Mouse (Mus musculus) limb, embryonic 13.5 days (tissue): ENCODE data around the gene Uqcc1. TPM values are rescaled to one million over a fixed set of nuclear protein-coding genes. Genes with fewer than 3 reads are reported as not detected.
"Not testable (repeated sequence)": the region's sequence is repeated elsewhere in the genome, so short reads cannot be mapped to it uniquely, and the experiment has no call there.

Experiments
- ATAC-seq: fragments of 200-750 bp; cut with Nextera tagmentation; 2 replicates; pipeline ENCODE4 v1.8.0; 2017; ENCODE audit warnings: low read depth, moderate number of reproducible peaks, moderate TSS enrichment; ENCODE audit not compliant: low FRiP score
- H3K27ac ChIP-seq: fragments of 300-500 bp; sonication (generic); 2 replicates; pipeline ENCODE4 v1.5.1; 2015; ENCODE audit warnings: inconsistent platforms, mild to moderate bottlenecking, moderate library complexity
- H3K27me3 ChIP-seq: fragments of 300-500 bp; sonication (generic); 2 replicates; pipeline ENCODE4 v1.6.1; 2015; ENCODE audit warnings: mild to moderate bottlenecking, inconsistent platforms
- H3K36me3 ChIP-seq: fragments of 300-500 bp; sonication (generic); 2 replicates; pipeline ENCODE4 v1.6.1; 2015; ENCODE audit warnings: inconsistent platforms, mild to moderate bottlenecking, moderate library complexity
- H3K4me1 ChIP-seq: fragments of 300-500 bp; sonication (generic); 2 replicates; pipeline ENCODE4 v1.6.1; 2015; ENCODE audit warnings: inconsistent platforms
- H3K4me2 ChIP-seq: fragments of 300-500 bp; sonication (generic); replicated peaks from 2 replicates; pipeline ENCODE4 v1.6.1; 2015; ENCODE audit warnings: inconsistent platforms, mild to moderate bottlenecking, moderate library complexity
- H3K4me3 ChIP-seq: fragments of 300-500 bp; sonication (generic); 2 replicates; pipeline ENCODE4 v1.5.1; 2015; ENCODE audit warnings: moderate library complexity, mild to moderate bottlenecking, inconsistent platforms
- H3K9ac ChIP-seq: fragments of 300-500 bp; sonication (generic); 2 replicates; pipeline ENCODE4 v1.6.1; 2015; ENCODE audit warnings: mild to moderate bottlenecking, inconsistent platforms
- H3K9me3 ChIP-seq: fragments of 300-500 bp; sonication (generic); 2 replicates; pipeline ENCODE4 v1.6.1; 2016; ENCODE audit warnings: inconsistent platforms
- WGBS: fragments of 180-500 bp; shearing (Covaris S2); methylation state at CpG from one replicate; pipeline ENCODE4 v1.1.7; 2015; 5-methylcytosine and 5-hydroxymethylcytosine counted together
- polyA plus RNA-seq: library from polyadenylated mRNA; unstranded; fragments of >200 nt; fragmentation: Nextera tagmentation; extraction: Ambion mirVana; gene quantifications from 2 replicates; pipeline ENCODE4 v1.2.1, GENCODE M21; 2015

The Uqcc1 gene
- polyA plus RNA-seq, 1 experiment from 2014 or later, result 66.9 TPM

DNA sequence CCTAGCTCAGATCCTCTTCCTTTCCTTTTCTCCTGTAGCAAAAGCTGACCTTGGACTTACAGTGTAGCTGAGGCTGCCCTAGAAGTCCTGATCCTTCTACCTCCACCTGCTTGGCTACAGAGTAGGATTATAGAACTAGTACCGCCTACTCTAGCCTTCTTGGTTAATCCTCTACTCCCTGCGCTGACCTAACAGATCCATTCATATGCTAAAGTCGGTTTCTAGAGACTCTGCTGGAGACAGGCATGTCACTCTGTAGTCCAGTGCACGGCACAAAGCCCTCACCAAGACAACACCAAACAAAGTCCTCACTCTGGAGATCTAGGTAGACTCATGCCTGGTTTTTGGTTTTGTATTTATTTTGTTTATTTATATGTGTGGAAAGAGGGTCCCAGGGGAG lies 16.4 kb upstream of the Uqcc1 start:
- Histone ChIP-seq H3K4me1 (peaks cover 74% of the 10 kb centered on the region), H3K9me3 (no peaks in the 10 kb centered on the region), H3K9ac (no peak overlapping the region), H3K4me2 (peak overlapping the region; percentile 72), H3K27me3 (no peaks in the 10 kb centered on the region), H3K27ac (peak overlapping the region; percentile 75; the same call in 1 of the 2 replicates), H3K36me3 (peaks cover 4% of the 10 kb centered on the region; the same call in 1 of the 2 replicates), H3K4me3 (no peak overlapping the region)
- WGBS, result 32% methylated on average over 4 of the region's 4 CpGs
- ATAC-seq, result no peak

DNA sequence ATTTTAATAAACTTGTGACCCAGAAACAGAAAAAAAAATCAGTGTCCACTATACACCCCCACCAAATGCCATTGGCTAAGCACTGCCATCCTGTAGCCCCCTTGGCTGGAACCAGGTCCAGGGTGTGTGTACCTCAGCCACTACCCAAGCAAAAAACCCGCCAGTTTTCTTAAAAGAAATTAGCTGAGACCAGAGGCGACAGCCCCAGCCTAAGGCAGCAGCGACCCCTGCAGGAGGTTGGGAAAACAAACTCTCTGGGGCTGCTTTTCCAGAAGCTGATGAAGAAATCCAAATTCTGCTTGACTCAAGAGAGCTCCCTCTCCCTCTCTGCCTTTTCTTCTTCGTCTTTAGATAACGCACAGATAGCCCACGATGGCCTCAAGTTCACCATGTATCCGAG lies 16.0 kb upstream of the Uqcc1 start:
- peak overlapping the region; percentile 75; the same call in 1 of the 2 replicates for H3K27ac ChIP-seq
- no peak overlapping the region for H3K9ac ChIP-seq

DNA sequence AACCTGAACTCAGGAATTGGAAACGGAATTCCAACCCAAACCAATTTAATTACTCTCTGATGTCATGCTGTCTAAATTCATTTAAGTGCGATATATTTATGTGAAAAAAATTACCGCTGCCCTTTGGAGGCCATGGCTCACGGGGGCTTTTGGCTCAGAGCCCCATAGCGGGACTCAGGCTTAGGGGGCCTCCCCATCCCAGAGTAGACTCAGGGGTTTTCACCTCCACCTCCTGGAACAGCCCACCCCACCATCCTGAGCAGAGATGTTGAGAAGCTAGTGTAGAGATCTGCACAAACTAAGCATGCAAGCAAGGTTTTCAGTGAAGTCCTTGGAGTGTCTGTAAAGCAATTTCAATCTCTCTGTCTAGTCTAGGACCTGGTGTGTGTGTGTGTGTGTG lies 15.5 kb upstream of the Uqcc1 start:
- peak; percentile 57 for ATAC-seq
- H3K4me3 ChIP-seq, result peak overlapping the region; percentile 51
- H3K9me3 ChIP-seq, result no peaks in the 10 kb centered on the region
- 15% methylated on average over 5 of the region's 5 CpGs for WGBS
- peak overlapping the region; percentile 72 for H3K4me2 ChIP-seq
- peaks cover 81% of the 10 kb centered on the region for H3K4me1 ChIP-seq
- no peak overlapping the region for H3K9ac ChIP-seq
- H3K27me3 ChIP-seq, result no peaks in the 10 kb centered on the region
- H3K36me3 ChIP-seq, result peaks cover 12% of the 10 kb centered on the region; the same call in 1 of the 2 replicates
- peak overlapping the region; percentile 75; the same call in 1 of the 2 replicates for H3K27ac ChIP-seq

More for the DNA sequence above, 16.0 kb upstream of the Uqcc1 start:
- no peaks in the 10 kb centered on the region for H3K9me3 ChIP-seq
- H3K4me2 ChIP-seq, result peak overlapping the region; percentile 72
- peak; percentile 29; the same call in 1 of the 2 replicates for ATAC-seq
- H3K4me3 ChIP-seq, result no peak overlapping the region
- peaks cover 8% of the 10 kb centered on the region; the same call in 1 of the 2 replicates for H3K36me3 ChIP-seq
- 4% methylated on average over 7 of the region's 7 CpGs for WGBS
- H3K4me1 ChIP-seq, result peaks cover 78% of the 10 kb centered on the region
- no peaks in the 10 kb centered on the region for H3K27me3 ChIP-seq

DNA sequence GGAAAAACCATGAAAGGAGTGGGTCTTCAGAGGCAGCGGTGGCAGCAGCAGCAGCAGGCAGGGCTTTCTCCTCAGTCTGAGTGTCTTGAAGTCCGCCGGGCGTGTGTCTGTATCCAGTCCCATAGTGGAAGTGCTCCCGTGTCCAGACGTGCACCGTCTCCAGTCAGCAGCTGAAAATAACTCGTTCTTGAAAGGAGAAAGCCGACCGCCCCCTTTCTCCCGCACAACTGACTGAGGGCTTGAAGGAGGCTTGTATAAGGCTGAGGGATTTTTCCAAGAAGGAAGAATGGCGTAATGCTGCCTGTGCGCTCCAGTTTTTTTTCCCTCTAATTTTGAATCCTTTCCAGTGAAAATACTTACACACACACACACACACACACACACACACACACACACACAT lies 15.0 kb upstream of the Uqcc1 start, which contains the start of gene Gdf5:
Gdf5 (minus strand) TSS at position 244 of the 400 bp plus-strand sequence.
- peak; percentile 64 for ATAC-seq
- H3K9ac ChIP-seq, result peak within 1 kb of the TSS; percentile 75
- no peaks in the 10 kb centered on the region for H3K27me3 ChIP-seq
- 13% methylated on average over 12 of the region's 13 CpGs for WGBS
- peaks cover 80% of the 10 kb centered on the region for H3K4me1 ChIP-seq
- no peaks in the 10 kb centered on the region for H3K9me3 ChIP-seq
- peak within 1 kb of the TSS; percentile 51 for H3K4me3 ChIP-seq
- peak within 1 kb of the TSS; percentile 72 for H3K4me2 ChIP-seq
- H3K36me3 ChIP-seq, result peaks cover 16% of the 10 kb centered on the region
- peak within 1 kb of the TSS; percentile 96 for H3K27ac ChIP-seq

DNA sequence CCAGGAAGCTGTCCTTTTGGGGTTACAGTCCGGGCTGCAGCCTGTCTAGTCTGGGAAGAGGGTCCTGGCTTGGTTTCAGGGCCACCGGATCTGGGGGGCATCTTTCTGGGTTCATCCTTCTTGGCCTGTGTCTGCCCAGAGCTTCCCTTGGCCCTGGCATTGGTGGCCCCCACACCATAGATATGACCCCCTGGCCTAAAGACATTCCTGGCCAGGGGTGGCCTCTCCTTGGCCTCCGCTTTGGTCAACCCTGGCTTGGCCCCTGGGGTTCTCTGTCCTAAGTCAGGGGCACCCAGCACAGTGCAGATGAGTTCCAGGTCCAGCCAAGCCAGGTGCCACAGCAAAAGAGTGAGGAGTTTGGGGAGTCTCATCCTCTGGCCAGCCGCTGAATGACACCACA lies 14.6 kb upstream of the Uqcc1 start:
- Histone ChIP-seq H3K36me3 (peaks cover 21% of the 10 kb centered on the region), H3K27ac (peak overlapping the region; percentile 96), H3K4me2 (peak overlapping the region; percentile 72), H3K4me3 (peak overlapping the region; percentile 51), H3K9ac (peak overlapping the region; percentile 75), H3K27me3 (no peaks in the 10 kb centered on the region), H3K4me1 (peaks cover 78% of the 10 kb centered on the region), H3K9me3 (no peaks in the 10 kb centered on the region)
- WGBS, result 67% methylated on average over 4 of the region's 4 CpGs
- no peak; the same call in 1 of the 2 replicates for ATAC-seq

DNA sequence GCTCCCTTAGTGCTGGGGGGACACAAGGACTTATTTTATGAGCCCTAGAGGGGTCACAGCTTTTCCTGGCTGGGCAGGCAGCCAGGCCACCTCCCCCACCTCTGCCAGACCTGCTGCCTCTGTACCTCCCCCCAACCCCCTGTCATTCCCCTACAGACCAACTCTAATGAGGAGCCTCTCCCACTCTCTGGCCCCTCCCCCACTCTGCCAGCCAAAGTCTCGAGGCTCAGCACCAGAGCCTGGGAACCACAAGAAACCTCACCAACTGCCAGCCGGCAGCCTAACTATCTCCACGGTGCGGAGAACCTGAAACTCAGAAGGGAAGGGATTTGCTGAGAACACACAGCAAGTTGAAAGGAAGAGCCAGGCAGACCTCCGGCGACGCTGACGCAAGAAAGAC lies 13.4 kb upstream of the Uqcc1 start:
- H3K4me1 ChIP-seq, result peaks cover 71% of the 10 kb centered on the region
- peak overlapping the region; percentile 96; the same call in 1 of the 2 replicates for H3K27ac ChIP-seq
- peak overlapping the region; percentile 51 for H3K4me3 ChIP-seq
- ATAC-seq, result peak; percentile 41; the same call in 1 of the 2 replicates
- H3K4me2 ChIP-seq, result peak overlapping the region; percentile 72
- H3K36me3 ChIP-seq, result peaks cover 33% of the 10 kb centered on the region
- H3K9me3 ChIP-seq, result no peaks in the 10 kb centered on the region
- 3% methylated on average over 8 of the region's 8 CpGs for WGBS
- peak overlapping the region; percentile 75 for H3K9ac ChIP-seq
- H3K27me3 ChIP-seq, result no peaks in the 10 kb centered on the region

DNA sequence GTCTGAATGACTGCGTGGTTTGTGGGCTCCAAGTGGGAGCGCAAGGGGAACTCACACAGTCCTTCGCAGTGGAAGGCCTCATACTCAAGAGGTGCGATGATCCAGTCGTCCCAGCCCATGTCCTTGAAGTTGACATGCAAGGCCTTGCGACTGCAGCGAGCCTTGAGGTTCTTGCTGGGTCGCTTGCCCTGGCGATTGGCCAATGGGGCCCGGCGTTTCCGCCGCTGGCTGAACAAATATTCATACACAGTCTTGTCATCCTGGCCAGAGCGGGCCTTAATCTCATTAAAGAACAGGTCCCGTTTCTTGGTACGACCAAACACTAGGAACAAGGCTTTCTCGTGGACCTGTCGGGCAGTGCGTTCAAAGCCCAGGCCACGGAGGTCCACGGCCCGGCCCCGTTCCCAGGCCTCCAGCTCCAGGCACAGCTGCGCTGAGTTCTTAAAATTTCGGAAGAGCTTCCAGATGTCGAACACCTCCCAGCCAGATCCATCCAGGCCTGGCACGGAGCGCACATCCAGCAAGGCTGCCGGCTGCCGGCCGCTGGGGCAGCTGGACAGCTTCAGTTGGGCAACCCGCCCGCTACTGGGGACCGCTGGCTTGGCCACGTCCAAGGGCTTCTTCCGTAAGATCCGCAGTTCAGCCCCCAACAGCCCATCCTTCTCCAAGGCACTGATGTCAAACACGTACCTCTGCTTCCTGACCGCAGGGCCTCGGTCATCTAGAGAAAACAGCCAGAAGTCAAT lies 11.8 kb upstream of the Uqcc1 start:
- no peak for ATAC-seq
- Histone ChIP-seq H3K9ac (peak overlapping the region; percentile 51), H3K9me3 (no peaks in the 10 kb centered on the region), H3K4me1 (peaks cover 61% of the 10 kb centered on the region), H3K36me3 (peaks cover 36% of the 10 kb centered on the region), H3K4me2 (peak overlapping the region; percentile 72), H3K27me3 (no peaks in the 10 kb centered on the region), H3K27ac (no peak overlapping the region; the same call in 1 of the 2 replicates), H3K4me3 (peak overlapping the region; percentile 51)
- 67% methylated on average over 40 of the region's 40 CpGs for WGBS

DNA sequence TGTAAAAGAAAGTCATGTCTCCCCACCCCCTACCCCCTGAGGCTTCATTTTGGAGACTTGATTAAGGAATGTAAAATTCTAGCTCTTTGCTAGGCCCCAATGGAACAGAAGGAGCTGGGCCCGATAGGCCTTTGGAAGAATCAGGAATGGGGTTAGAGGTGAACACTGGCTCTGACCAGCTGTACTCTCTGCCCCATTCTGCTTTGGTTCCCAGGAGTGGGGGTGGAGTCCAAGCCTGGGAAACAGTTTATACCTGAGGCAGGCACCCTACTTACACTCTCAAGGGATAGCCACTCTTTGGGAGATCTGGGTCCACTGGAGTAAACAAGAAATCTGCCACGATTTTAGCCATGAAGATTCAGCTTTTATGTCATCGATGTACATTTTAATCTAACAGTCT lies 10.6 kb upstream of the Uqcc1 start, which contains the start of gene Gm15557:
Gm15557 (plus strand) TSS at position 48 of the 400 bp plus-strand sequence.
- H3K27me3 ChIP-seq, result no peaks in the 10 kb centered on the region
- H3K9me3 ChIP-seq, result no peaks in the 10 kb centered on the region
- 88% methylated on average over 3 of the region's 3 CpGs for WGBS
- peak within 1 kb of the TSS; percentile 51 for H3K4me3 ChIP-seq
- H3K4me1 ChIP-seq, result peaks cover 49% of the 10 kb centered on the region
- H3K27ac ChIP-seq, result no peak within 1 kb of the TSS
- H3K36me3 ChIP-seq, result peaks cover 36% of the 10 kb centered on the region
- H3K4me2 ChIP-seq, result peak within 1 kb of the TSS; percentile 72
- no peak for ATAC-seq
- no peak within 1 kb of the TSS for H3K9ac ChIP-seq

DNA sequence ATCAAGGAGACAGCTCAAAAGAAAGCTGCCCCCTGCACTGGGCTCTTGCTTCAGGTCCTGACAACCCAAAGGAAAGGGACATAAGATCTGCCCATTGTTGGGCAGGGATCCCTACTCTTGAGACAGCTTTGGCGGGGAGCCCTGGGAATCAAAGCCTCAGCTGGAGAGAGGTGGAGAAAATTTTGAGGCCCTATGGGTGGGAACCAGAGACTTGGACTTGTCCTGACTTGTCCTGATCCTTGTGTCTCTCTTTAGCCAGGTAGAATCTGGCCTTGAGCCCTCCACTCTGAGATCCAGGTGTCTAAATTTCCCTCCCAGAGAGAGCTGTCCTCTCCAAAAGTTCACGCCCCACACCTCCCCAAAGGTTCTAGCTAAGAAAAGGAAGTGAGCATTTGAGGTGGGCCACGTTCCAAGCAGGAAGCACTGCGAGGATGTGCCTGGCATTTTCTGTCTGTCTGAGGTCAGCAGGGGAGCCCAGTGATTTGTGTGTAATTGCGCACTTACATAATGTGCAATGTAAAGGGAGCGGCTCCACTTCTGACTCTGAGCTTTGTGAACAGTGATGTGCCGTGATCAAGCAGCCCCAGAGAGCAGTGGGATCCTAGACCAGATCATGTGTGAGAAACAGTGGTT lies 9.9 kb upstream of the Uqcc1 start:
- Histone ChIP-seq H3K4me1 (peaks cover 45% of the 10 kb centered on the region), H3K4me2 (peak overlapping the region; percentile 72; the same call in 1 of the 2 replicates), H3K36me3 (peaks cover 36% of the 10 kb centered on the region), H3K27me3 (no peaks in the 10 kb centered on the region), H3K27ac (no peak overlapping the region), H3K4me3 (no peak overlapping the region), H3K9ac (no peak overlapping the region), H3K9me3 (no peaks in the 10 kb centered on the region)
- no peak for ATAC-seq
- 75% methylated on average over 7 of the region's 7 CpGs for WGBS

DNA sequence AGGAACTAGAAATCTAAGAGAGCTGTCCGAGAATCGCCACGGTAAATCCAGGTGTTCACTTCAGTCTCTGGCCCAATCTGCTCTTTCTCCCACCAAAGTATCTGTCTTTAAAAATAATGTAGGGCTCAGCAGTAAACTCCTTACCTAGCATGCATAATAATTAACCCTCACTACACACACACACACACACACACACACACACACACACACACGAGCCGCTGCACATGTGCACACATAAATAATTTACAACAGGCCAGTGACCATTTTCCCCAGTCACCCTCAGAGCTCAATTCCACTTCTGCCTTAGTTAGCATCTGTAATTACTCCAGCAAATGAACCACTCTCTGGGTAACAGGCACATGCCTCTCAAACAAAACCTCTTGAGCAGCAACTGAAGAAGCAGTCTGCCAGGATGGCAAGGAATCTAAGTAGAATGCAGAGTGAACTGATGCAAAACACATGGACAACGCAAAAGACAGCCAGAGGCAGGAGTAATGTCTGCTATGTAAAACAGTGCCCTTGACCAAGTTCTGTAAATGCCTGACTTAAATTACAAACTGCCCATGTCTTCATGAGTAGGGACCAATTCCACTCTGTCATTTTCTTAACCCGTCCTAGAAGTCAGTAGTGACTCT lies 1.3 kb downstream of the Uqcc1 start:
- H3K9ac ChIP-seq, result peak overlapping the region; percentile 69
- H3K4me2 ChIP-seq, result peak overlapping the region; percentile 79
- WGBS, result 52% methylated on average over 7 of the region's 7 CpGs
- H3K36me3 ChIP-seq, result peaks cover 9% of the 10 kb centered on the region
- H3K27me3 ChIP-seq, result no peaks in the 10 kb centered on the region
- peak overlapping the region; percentile 92; the same call in 1 of the 2 replicates for H3K27ac ChIP-seq
- peak overlapping the region; percentile 67 for H3K4me3 ChIP-seq
- no peak for ATAC-seq
- H3K9me3 ChIP-seq, result no peaks in the 10 kb centered on the region
- peaks cover 20% of the 10 kb centered on the region for H3K4me1 ChIP-seq

DNA sequence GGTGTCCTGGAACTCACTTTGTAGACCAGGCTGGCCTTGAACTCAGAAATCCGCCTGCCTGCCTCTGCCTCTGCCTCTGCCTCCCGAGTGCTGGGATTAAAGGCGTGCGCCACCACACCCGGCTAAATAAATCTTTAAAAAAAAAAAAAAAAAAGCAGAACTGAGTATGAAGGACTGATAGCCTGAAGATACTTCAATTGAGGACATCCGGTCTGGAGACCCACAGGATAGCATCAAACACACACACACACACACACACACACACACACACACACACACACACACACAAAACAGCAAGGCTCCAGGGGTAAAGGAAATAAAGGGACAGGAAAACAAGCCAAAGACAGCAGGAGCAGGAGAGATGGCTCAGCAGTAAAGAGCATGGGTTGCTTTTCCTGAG lies 4.9 kb downstream of the Uqcc1 start:
- not testable (repeated sequence) for H3K9me3 ChIP-seq, H3K27ac ChIP-seq, H3K27me3 ChIP-seq, H3K9ac ChIP-seq, H3K4me3 ChIP-seq, H3K4me2 ChIP-seq, ATAC-seq
- Histone ChIP-seq H3K4me1 (peaks cover 14% of the 10 kb centered on the region), H3K36me3 (peaks cover 17% of the 10 kb centered on the region)
- 96% methylated on average over 6 of the region's 6 CpGs for WGBS

DNA sequence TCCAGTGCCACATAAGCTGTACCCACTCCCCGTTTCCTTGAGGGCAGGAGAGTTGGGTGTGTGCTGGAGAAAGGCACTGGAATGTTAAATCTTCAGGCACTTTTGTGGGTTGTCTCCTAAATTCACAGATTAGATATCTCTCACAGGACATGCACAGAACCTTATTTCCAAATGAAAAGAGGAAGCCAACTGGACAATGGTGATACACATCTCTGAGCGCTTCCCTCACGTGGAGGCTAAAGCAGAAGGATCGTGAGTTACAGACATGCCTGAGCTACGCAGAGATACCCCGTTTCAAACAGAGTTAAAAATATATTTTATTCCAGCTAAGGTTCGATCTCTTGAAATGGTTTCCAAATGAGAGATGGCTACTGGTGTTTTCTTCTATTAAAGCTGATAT lies 7.0 kb downstream of the Uqcc1 start:
- no peaks in the 10 kb centered on the region for H3K27me3 ChIP-seq
- no peaks in the 10 kb centered on the region for H3K9me3 ChIP-seq
- 95% methylated on average over 7 of the region's 7 CpGs for WGBS
- H3K27ac ChIP-seq, result no peak overlapping the region
- H3K36me3 ChIP-seq, result peaks cover 32% of the 10 kb centered on the region
- no peak overlapping the region for H3K4me3 ChIP-seq
- H3K4me2 ChIP-seq, result no peak overlapping the region
- peaks cover under 1% of the 10 kb centered on the region; the same call in 1 of the 2 replicates for H3K4me1 ChIP-seq
- no peak overlapping the region for H3K9ac ChIP-seq
- no peak for ATAC-seq
